Mouse (Mus musculus): ENCODE measurements at regions not wholly inside any gene's neighbourhood (a gene's known extent, or its start where the extent isn't known, plus 50 kb on each side); places are given as distances from the start of the nearest gene placed in this dataset.

DNA sequence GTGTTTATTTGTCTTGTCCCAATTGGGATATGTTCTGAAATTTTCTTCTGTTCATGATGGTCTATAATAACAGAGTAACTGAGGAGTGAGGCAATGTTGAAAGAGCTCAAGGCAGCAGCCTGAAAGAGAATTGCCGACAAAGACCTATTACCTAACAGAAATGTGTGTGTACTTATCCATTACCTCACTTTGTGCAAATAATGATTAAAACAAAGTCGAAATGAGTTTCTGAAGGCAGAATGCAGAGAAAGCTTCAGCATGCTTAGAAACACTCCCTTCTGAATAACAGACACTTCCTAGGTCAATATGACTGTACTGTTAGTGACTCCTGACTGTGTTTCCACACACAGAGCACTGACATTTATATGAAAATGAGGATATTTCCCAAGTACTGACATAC is 63.0 kb downstream of the Kbtbd8 start:
- DNase-seq (ENCODE audit: low read depth, low spot score), result no peak

DNA sequence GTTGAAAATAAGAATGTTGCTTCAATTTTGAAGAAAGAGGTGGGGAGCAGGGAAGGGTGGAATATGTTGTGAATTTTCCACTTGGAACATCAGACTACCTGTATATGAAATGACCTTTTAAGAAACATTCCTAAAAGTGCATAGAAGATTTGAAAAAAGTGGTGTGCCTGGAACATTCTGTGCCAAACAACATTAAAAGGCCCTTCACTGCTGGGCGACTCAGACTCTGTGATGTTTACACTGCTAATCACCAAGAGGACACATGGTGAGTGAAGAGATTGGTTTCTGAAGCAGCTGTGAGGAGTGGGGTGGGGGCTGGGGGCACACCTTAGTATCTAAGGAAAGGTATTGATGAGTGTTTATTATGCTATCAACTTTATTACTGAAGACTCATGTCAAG is 65.2 kb downstream of the Kbtbd8 start:
- no peak for DNase-seq (ENCODE audit: low read depth, low spot score)

DNA sequence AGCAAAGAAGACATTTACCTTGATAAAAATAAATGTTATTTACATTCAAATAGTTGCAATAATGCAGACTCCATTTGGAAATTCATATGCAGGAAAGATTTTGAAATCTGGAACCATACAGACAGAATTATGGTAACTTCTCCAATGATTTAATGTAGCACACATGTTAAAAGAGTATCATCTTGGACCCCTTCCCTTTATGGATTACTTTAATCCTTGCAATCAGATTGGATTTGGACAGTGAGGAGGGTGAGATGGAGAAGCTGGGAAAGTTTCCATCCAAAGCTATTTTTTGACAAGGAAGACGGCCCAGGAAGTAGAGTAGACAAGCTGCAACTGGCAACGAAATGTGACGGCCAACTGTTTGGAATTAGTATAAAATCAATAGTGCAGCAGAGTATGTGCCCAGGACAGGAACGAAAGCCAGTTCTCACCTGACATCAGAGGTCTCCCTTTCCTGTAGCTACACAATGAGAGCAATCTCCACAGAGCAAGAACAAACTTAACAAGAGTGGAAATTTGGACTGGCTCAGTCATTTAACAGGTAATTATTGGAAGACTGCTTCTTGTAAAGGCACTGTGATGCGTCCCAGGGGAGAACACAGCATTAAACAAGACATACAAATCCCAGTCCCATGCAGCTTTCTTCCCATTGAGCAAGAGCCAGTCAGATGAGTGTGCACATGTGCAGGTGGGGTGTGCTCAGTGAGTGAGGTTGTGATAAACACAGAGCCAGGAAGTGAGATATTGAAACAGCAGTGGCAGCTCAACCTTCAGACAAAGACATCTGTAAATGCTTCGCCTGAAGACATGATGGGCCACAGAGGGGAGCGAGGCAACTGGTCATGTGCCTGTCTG is 68.3 kb downstream of the Kbtbd8 start:
- DNase-seq (ENCODE audit: low read depth, low spot score), result no peak

DNA sequence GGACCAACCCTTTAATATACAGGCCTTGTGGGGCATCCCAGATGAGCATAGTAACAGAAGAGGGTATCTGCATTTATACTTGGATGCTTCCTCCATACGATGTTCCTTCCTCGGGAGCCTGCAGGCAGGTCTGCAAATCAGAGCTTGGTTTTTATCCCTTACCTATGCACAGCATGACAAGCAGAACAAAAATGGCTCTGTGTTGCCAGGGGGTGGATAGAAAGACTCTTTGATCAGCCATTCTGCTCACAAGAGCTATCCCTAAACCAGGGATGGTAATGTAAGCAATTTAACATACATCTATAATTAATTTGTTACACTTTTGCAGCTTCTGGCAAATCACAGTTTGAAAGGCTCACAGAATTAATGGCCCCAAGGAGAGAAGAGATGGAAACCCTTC is 79.6 kb downstream of the Kbtbd8 start:
- no peak for DNase-seq (ENCODE audit: low read depth, low spot score)

DNA sequence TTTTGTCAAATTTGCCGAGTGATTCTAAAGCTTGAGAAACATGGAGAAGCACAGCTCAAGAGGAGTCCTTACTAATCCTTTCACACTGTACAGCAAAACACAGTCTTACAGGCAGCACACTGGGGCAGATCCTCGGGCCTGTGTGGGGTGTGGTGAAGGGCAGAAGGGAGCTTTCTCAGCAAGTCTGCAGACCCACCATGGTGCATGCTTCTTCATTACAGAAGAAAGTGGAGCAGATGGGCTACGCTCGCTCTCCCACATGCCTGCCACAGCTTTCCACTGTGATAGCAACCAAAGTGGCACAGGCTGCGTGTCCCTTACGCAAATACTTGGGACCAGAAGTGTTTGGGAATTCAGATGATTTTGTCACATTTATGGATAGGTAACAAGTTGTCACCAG is 81.6 kb downstream of the Kbtbd8 start:
- no peak for DNase-seq (ENCODE audit: low read depth, low spot score)

DNA sequence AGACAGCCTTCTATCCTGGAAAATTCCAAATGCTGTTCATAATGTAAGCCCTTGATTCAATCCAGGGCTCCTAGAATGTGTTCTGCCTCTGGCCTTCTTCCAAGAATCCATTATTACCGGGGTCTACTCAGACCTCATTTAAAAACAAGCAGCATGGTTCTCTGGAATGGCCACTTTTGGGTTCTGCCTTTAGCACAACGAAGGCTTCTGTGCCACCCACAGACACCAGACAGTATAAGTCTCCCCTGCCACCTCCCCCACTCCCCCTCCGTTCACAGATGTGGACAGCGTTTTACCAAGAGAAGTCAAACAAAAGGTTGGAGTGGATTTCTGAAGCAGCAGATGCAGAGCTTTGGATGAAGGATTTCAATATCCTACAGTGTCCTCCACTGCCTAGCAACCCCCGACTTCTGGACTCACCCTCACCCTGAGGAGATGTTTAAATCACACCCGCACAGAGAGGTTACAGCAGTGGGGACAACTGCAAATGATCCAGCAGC is 85.3 kb downstream of the Kbtbd8 start:
- peak; percentile 29 for DNase-seq (ENCODE audit: low read depth, low spot score)

DNA sequence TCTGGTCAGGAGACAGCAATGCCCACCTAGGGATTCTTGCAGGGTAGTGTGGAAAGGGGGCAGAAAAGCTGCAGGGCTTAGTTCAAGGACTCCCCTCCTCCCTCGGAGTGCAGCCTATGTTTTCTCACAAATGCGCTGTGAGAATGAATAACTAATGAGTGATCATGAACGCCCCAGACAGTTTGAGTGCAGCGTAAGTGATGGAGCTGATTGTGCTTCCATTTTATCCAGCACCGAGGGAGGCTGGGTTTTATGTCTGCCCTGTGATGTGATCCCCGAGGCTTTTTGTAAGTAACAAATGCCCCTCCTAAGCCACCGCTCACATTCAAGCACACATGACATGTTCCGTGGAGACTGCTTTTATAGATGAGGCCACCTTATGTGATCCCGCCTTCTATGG is 85.9 kb downstream of the Kbtbd8 start:
- DNase-seq (ENCODE audit: low read depth, low spot score), result peak; percentile 59

DNA sequence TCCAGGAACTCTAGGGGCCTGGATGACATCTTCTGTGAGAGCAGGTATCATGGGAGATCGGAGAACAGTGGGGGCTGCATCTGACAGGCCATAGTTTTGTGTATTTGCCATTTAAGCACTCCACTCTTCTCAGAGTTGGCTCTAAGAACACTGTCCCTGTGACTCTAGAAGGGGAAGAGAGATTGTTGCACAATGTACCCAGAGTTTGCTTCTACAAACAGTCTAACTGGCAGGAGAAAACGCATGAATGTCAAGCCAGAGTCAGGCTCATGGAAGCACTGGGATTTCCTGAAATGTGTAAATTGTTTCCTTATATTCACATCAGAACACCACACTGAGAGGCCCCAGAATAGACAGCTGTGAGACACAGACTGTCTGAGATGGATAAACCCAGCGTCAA is 87.2 kb downstream of the Kbtbd8 start:
- DNase-seq (ENCODE audit: low read depth, low spot score), result no peak

DNA sequence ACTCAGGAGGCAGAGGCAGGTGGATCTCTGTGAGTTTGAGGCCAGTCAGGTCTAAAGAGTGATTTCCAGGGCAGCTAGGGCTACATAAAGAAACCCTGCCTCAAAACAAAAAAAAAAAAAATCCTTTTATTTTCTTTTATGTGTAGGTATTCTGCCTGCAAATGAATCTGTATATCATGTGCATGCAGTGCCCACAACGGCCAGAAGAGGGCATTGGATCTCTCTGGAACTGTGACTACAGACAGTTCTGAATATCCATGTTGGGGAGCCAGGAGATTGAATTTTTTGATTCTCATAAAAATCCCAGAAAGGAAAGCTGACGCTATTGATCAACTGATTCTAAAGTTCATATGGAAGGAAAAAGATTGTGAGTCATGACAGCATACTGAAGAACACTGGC is 90.0 kb downstream of the Kbtbd8 start:
- DNase-seq (ENCODE audit: low read depth, low spot score), result peak; percentile 33

DNA sequence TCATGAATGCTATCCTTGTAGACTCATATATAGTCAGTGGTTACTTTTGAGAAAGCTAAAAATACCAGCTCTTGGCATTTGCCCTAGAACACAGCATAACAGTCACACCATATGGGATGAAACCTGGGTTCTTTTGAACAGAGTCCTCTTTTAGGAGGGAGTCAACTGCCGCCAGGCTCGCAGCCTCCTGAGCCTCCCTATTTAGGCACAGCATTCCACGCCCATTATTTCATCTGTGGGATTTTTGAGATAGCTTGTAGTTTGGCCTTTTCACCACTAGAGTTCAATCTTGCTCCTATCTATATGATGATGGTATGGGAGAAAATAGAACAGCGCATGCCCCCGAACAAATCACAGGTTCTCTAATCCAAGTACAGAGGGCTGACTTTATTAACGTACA is 100.4 kb downstream of the Kbtbd8 start:
- DNase-seq (ENCODE audit: low read depth, low spot score), result peak; percentile 41

DNA sequence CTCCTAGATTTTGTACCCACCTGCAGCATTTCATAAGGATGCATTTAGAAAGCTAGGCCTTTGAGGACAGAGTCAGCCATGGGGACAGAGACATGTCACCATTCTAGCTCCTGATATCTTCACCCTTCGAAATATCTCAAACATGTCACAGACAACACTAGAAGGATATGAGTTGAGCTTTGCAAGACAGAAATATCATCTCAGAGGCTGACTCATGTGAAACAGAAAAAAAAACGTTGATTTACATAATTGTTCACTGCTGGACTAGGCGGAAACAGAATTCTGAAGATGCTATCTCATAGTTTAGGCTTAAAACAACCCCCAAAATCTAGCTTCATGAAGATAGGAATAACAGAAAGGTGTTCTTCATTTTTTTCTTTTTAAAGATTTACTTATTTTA is 101.8 kb downstream of the Kbtbd8 start:
- DNase-seq (ENCODE audit: low read depth, low spot score), result no peak

DNA sequence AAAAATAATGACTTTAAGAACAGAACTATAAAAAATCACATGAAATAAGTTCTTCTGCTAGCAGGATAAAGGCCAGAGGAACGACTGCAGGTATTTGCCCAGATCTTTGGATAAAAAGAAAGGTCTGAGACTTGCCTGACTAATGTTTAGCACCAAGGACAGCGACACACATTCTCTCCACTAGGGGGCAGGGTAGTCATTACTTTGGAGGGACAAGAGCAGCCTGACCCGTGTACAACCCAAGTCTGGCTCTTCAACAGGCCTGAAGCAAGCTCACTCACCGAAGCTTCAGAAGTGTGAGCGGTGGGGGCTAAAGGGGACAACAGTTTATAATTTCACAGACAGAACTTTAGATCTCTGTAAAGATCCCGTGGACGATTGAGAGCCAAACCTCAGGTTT is 98.4 kb upstream of the Gm10234 start:
- DNase-seq (ENCODE audit: low read depth, low spot score), result peak; percentile 90

DNA sequence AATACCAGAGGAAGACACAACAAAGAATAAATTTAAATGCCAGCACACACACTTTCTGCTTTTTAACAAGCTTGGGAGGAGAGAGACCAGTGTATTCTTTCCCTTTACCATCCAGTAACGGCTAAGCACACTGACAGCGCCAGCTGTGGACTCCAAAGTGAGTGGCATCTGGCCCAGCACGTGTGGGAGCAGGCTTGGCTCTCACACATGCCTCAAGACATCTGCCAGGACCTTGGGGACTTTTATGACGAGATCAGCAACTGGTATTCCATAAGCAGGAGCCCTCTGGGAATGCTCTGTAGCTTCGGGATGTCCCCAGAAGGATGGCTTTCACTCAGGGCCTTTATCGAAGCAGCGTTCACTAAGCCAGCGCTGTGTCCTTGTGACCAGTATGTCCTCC is 92.0 kb upstream of the Gm10234 start:
- no peak for DNase-seq (ENCODE audit: low read depth, low spot score)

DNA sequence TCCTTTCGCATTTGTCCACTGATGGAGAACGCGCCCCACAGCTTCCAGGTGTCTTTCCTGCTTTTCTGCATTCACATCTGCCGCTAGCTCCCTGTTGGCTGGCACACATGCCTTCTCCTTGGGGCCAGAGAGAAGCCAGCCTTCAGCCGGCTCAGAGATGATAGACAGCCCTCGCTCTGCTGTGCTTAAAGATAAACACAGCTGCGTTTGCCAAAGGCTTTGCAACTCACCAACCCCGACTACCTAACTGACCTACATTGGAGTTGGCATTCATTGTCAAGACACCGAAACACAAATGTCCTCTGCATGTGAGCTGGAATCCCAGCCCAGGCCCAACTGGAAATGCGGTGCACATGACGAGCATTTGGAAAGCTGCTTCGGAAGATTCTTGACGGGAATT is 87.2 kb upstream of the Gm10234 start:
- DNase-seq (ENCODE audit: low read depth, low spot score), result no peak

DNA sequence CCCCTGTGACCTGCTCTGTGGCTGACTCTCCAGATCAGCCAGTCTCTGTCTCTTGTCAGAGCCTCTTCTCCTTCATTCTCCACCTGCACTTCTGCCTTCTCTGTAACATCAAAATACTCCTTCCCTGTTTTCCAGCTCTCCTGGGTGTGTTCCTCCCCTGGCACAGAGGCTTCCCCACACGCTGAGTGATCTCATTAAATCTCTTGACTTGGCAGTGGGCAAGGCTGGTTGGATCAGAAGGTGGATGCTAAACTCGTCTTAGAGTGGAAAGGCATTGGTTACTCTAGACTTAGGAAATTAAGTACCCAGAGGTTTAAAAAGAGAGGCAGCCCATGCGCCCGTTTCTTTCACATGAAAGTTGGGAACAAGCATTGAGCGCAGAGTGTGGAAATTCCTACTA is 78.3 kb upstream of the Gm10234 start:
- DNase-seq (ENCODE audit: low read depth, low spot score), result no peak

DNA sequence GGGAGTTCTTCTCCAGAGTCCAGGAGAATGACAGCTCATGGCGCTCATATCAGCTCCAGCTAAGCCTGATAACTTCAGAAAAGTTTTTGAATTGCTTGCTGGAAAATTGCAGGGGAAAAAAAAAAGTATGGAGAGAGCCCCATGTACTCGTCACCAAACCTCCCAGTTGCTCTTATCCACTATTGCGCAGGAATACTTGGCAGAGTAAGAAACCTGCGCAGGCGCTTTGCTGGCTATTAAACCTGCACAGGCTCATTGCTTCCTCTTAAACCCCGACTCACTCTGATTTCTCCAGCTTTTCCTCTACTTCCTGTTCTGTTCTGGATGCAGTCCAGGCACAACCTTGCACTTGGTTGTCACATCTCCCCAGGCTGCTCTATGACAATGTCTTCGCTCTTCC is 77.0 kb upstream of the Gm10234 start:
- no peak for DNase-seq (ENCODE audit: low read depth, low spot score)

DNA sequence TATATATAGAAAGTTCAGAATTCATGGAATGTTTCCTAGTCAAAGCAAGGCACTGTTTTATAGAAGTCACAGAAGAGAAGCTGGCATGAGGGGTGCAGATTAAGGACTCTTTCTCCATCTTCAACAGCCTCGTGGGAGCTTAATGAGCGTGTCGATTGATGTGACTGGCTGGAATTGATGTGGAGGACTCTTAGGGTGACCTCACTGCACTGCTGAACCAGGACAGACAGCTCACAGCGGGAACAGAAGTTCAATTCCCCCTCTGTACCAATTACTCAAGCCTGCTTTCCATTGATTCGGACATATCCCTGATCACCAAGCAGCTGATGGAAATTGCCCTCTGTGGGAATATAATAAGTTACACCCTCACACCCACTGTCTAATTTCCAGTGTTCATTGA is 65.6 kb upstream of the Gm10234 start:
- peak; percentile 52 for DNase-seq (ENCODE audit: low read depth, low spot score)

DNA sequence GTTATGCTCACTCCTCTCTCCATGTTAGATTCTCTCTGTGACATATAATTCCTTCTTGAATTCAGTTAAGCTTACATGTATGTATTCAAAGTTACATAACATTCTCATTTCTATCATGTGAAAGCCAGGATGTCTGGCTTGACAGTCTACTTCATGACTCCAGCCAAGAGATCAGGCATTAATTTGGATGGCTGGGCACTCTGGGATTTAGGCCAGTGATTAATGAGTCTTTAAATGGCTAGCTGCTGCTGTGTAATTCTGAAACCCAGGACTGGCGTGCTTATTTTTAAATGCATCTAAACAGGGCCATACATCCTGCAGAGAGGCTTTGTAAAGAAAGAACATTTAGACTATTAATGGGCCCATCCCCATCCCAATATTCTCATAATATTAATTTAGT is 60.9 kb upstream of the Gm10234 start:
- DNase-seq (ENCODE audit: low read depth, low spot score), result peak; percentile 3

DNA sequence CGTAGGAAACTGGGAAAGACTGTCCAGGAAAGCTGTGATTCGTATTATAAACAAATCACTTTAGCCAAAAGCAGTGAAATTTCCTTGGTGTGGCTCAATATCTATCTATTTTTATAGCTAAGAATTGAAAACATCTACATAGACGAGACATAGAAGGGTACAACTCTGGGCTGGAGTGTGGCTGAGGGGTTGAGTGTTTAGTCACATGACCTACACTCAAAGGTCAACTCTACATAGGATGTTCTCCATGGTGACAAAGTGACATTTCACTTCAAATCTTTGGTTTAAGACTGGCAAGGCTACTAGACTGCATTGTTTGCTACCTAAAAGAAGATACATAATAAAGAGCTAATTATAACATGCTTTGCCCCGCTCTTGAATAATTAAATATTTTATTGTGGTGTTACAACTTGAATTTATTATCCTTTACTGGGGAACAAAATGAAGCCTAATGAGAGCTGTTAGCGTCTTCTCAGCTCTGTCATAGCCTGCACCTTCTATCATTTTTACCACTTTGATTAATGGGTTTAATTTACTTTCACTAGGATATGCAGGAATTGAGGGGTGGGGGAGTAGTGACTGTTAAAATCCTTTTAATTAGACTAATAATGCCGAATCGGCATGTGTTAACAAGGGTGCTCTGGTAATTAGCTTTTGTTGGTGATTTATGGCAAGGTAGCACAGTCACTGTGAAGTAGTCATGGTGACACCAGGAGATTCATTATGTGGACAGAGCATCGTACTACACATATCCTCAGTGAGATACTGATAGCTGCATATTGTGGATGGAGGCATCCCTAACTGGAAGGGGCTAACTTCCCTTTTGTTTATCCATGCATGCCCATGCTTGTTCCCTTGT is 57.7 kb upstream of the Gm10234 start:
- DNase-seq (ENCODE audit: low read depth, low spot score), result no peak

DNA sequence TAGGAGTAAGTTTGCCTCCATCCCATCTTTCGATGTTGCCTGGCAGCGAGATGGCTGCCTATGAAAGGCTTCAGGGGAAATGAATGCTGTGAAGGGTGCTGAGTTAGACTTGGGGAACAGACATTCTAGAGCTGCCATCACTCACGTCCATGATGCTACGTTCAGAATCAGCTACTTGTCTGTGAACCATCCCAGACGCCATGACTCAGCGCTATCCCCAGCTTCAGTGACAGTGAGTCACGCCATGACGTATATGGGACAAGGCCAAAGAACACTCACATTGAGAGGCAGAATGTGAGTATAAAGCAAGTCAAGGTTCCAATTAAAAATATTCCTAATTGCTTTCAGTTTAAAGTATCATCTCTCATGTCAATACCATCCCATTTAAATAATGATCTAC is 52.4 kb upstream of the Gm10234 start:
- no peak for DNase-seq (ENCODE audit: low read depth, low spot score)
